ENCODE assay signal across 11 mouse cellular contexts in the genomic region with DNA sequence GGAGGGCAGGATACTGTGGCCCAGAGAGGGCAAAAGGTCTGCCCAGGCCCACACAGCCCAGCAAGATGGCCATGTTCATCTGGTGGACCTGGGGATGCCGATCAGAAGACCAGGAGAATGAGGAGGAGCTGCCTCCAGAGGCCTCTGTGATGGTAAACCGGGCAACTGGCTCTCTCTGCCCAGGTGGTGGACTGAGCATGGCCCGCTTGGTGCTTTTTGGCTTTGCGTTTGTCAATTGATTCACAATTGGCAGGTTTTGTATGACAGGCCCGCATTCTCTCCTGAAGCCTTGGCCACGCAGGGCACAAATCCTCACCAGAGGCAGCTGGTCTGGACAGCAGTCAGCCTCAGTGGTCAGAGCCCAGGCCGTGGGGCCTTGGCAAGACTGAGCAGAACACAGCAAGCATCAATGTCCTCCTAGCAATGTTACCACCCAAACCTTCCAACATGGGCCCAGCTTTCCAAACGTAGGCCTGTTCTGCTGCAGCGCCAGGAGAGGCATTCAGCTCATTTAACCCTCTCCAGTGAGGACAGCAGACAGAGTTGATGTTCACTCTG. TPM values are rescaled to one million over a fixed set of nuclear protein-coding genes. Genes with fewer than 3 reads are reported as not detected.
DNase-seq lines count a peak whose midpoint lies in the region; ATAC-seq and TF ChIP-seq lines count a peak whose summit lies in the region.
"Had no signal": no experiment of that assay in that cellular context is flagged by ENCODE, and none has a peak within 500 bp of the region (broad histone marks: within the 10 kb centered on the region; RNA-seq: fewer than 3 reads in every experiment).

No protein-coding gene starts in this region.

- no peak overlapping the region for H3K27ac ChIP-seq in heart, embryonic 12.5 days (ENCODE audit: poor library complexity, severe bottlenecking)
- no peak overlapping the region for H3K27ac ChIP-seq in limb, embryonic 12.5 days
- H3K27ac ChIP-seq in intestine, postnatal 0 days (ENCODE audit: low read depth, low read length): no peak overlapping the region

- H3K4me3 ChIP-seq in heart, embryonic 12.5 days: no peak overlapping the region
- peak overlapping the region; percentile 86; the same call in 1 of the 2 replicates for H3K4me3 ChIP-seq in E14TG2a.4 (replicated peaks; ENCODE audit: low read length)
- peak overlapping the region; percentile 92; the same call in 1 of the 2 replicates for H3K4me3 ChIP-seq in limb, embryonic 12.5 days (replicated peaks)
- no peak overlapping the region for H3K4me3 ChIP-seq in intestine, postnatal 0 days (ENCODE audit: low read depth, low read length)

- WGBS in heart, embryonic 12.5 days: 83% methylated on average over 9 of the region's 9 CpGs
- 83% methylated on average over 9 of the region's 9 CpGs for WGBS in limb, embryonic 12.5 days
- whole genome bisulfite sequencing in intestine, postnatal 0 days: 89% methylated on average over 9 of the region's 9 CpGs

- H3K27me3 ChIP-seq in heart, embryonic 12.5 days (replicated peaks): no peaks in the 10 kb centered on the region
- peaks cover 14% of the 10 kb centered on the region for H3K27me3 ChIP-seq in E14TG2a.4 (ENCODE audit: insufficient read depth, low read length)
- H3K27me3 ChIP-seq in limb, embryonic 12.5 days: no peaks in the 10 kb centered on the region
- H3K27me3 ChIP-seq in intestine, postnatal 0 days (replicated peaks; ENCODE audit: control insufficient read depth, insufficient read depth, low read length): no peaks in the 10 kb centered on the region

- no peak for ATAC-seq in heart, embryonic 12.5 days (ENCODE audit: insufficient number of reproducible peaks, low FRiP score)
- ATAC-seq in limb, embryonic 12.5 days (ENCODE audit: insufficient number of reproducible peaks, insufficient read depth, low FRiP score, low TSS enrichment, low read depth): no peak
- ATAC-seq in intestine, postnatal 0 days: no peak
- ATAC-seq: liver, embryonic 12.5 days had no signal

- no peak overlapping the region for H3K9ac ChIP-seq in heart, embryonic 12.5 days
- no peak overlapping the region for H3K9ac ChIP-seq in limb, embryonic 12.5 days (replicated peaks)
- H3K9ac ChIP-seq in intestine, postnatal 0 days (ENCODE audit: low read depth, low read length): no peak overlapping the region

- H3K9me3 ChIP-seq in heart, embryonic 12.5 days (replicated peaks): no peaks in the 10 kb centered on the region
- no peaks in the 10 kb centered on the region for H3K9me3 ChIP-seq in E14TG2a.4 (ENCODE audit: low read length)
- H3K9me3 ChIP-seq in limb, embryonic 12.5 days: no peaks in the 10 kb centered on the region
- no peaks in the 10 kb centered on the region for H3K9me3 ChIP-seq in intestine, postnatal 0 days (ENCODE audit: control insufficient read depth)
- H3K9me3 ChIP-seq: liver, embryonic 12.5 days; megakaryocyte, embryonic 14.5 days had no signal

- peaks cover 7% of the 10 kb centered on the region for H3K36me3 ChIP-seq in heart, embryonic 12.5 days
- peaks cover 5% of the 10 kb centered on the region for H3K36me3 ChIP-seq in E14TG2a.4 (ENCODE audit: insufficient read depth, low read length)
- H3K36me3 ChIP-seq in limb, embryonic 12.5 days: peaks cover 9% of the 10 kb centered on the region
- H3K36me3 ChIP-seq in intestine, postnatal 0 days (ENCODE audit: control insufficient read depth, insufficient read depth): no peaks in the 10 kb centered on the region

- H3K4me1 ChIP-seq in heart, embryonic 12.5 days (replicated peaks): peaks cover 49% of the 10 kb centered on the region
- H3K4me1 ChIP-seq in E14TG2a.4 (replicated peaks; ENCODE audit: low read depth, low read length): peaks cover 77% of the 10 kb centered on the region
- H3K4me1 ChIP-seq in limb, embryonic 12.5 days (replicated peaks): peaks cover 38% of the 10 kb centered on the region
- H3K4me1 ChIP-seq in intestine, postnatal 0 days (replicated peaks; ENCODE audit: control insufficient read depth, insufficient read depth, low read length): 0 out of 2 replicates have a peak, but pooled peaks cover 5% of the 10 kb centered on the region

- no peak for DNase-seq in heart, postnatal 4 days
- DNase-seq in brain, adult 2 months (ENCODE audit: low read depth, low spot score): peak; percentile 28
- no peak for DNase-seq in ovary, postnatal 10 days (ENCODE audit: low spot score)
- no peak for DNase-seq in frontal cortex, postnatal 14 days (ENCODE audit: low spot score in 2 of 2)
- DNase-seq: layer of hippocampus, adult 9-11 months had no signal

- peak overlapping the region; percentile 88 for H3K4me2 ChIP-seq in heart, embryonic 12.5 days
- 0 out of 2 replicates have a peak overlapping the region, but pooled peaks have one; percentile 91 for H3K4me2 ChIP-seq in limb, embryonic 12.5 days
- no peak overlapping the region for H3K4me2 ChIP-seq in intestine, postnatal 0 days (replicated peaks; ENCODE audit: low read depth)

- TF ChIP-seq CTCF in E14TG2a.4 (conservative IDR thresholded peaks at IDR 0.05; ENCODE audit: low read length): no peak
- no peak for TF ChIP-seq CTCF in intestine, postnatal 0 days (IDR thresholded peaks at IDR 0.05; ENCODE audit: low read depth)

RNA-seq across cellular contexts. Expression of gene Csnk1e, which starts 12.3 kb away (rescaled TPM):
- 103 and 111 TPM in 2 replicates for polyA plus RNA-seq in heart, embryonic 12.5 days (2016; fragmentation: Nextera tagmentation; extraction: Ambion mirVana)
- 100 to 1,000 TPM in 1 of 2 experiments, 10 to 100 TPM in 1; 99.6 to 108 TPM for total RNA-seq in heart, postnatal 4 days (2021)
- 148 and 158 TPM in 2 replicates for polyA plus RNA-seq in limb, embryonic 12.5 days (2016; fragmentation: Nextera tagmentation; extraction: Ambion mirVana)
- 18.2 and 25.7 TPM in 2 replicates for polyA plus RNA-seq in intestine, postnatal 0 days (2015; fragmentation: Nextera tagmentation; extraction: Ambion mirVana)

RNA-seq across cellular contexts. Expression of gene Tmem184b, which starts 39.7 kb away (rescaled TPM):
- 77.2 and 82.3 TPM in 2 replicates for polyA plus RNA-seq in heart, embryonic 12.5 days (2016; fragmentation: Nextera tagmentation; extraction: Ambion mirVana)
- 10 to 100 TPM; 68.1 to 73.4 TPM for total RNA-seq in heart, postnatal 4 days (2021)
- 54.7 and 63.8 TPM in 2 replicates for polyA plus RNA-seq in limb, embryonic 12.5 days (2016; fragmentation: Nextera tagmentation; extraction: Ambion mirVana)
- polyA plus RNA-seq in intestine, postnatal 0 days (2015; fragmentation: Nextera tagmentation; extraction: Ambion mirVana): 32.7 and 34.1 TPM in 2 replicates

Comparison
In these comparisons a context has a peak if more than half of its experiments do, and no peak if none do; other contexts are left out.
1. H3K4me3 ChIP-seq: peak in E14TG2a.4 (single experiment) and limb, embryonic 12.5 days (single experiment); none in heart, embryonic 12.5 days (single experiment) and intestine, postnatal 0 days (single experiment).